Mouse (Mus musculus) intestine, embryonic 14.5 days (tissue): ENCODE measurements around the gene Tnk2. TPM values are rescaled to one million over a fixed set of nuclear protein-coding genes. Genes with fewer than 3 reads are reported as not detected.

Experiments
- ATAC-seq: fragments of 200-750 bp; cut with Nextera tagmentation; replicated peaks from 2 replicates; pipeline ENCODE4 v1.8.0; 2017; ENCODE audit warnings: low read depth, moderate number of reproducible peaks, moderate TSS enrichment, moderate library complexity; ENCODE audit not compliant: low FRiP score, low TSS enrichment
- DNase-seq: peaks from one replicate; pipeline ENCODE4 v3.0.0-alpha.2; 2018; ENCODE audit warnings: low spot score
- H3K27ac ChIP-seq: fragments of 300-500 bp; sonication (generic); 2 replicates; pipeline ENCODE4 v1.5.1; 2014; ENCODE audit warnings: low read depth, mild to moderate bottlenecking, control low read depth
- H3K27me3 ChIP-seq: fragments of 300-500 bp; sonication (generic); replicated peaks from 2 replicates; pipeline ENCODE4 v1.6.1; 2014; ENCODE audit warnings: low read length, control low read depth; ENCODE audit not compliant: control insufficient read depth, insufficient read depth
- H3K36me3 ChIP-seq: fragments of 300-500 bp; sonication (generic); 2 replicates; pipeline ENCODE4 v1.6.1; 2014; ENCODE audit warnings: low read length, control low read depth; ENCODE audit not compliant: control insufficient read depth, insufficient read depth
- H3K4me1 ChIP-seq: fragments of 300-500 bp; sonication (generic); replicated peaks from 2 replicates; pipeline ENCODE4 v1.6.1; 2014; ENCODE audit warnings: low read length, control low read depth, mixed read lengths; ENCODE audit not compliant: control insufficient read depth, insufficient read depth
- H3K4me2 ChIP-seq: fragments of 300-500 bp; sonication (generic); 2 replicates; pipeline ENCODE4 v1.6.1; 2014; ENCODE audit warnings: low read length
- H3K4me3 ChIP-seq: fragments of 300-500 bp; sonication (generic); 2 replicates; pipeline ENCODE4 v1.5.1; 2014; ENCODE audit warnings: low read depth, low read length, control low read depth, mixed read lengths
- H3K9ac ChIP-seq: fragments of 300-500 bp; sonication (generic); 2 replicates; pipeline ENCODE4 v1.6.1; 2014; ENCODE audit warnings: mild to moderate bottlenecking, low read length
- H3K9me3 ChIP-seq: fragments of 300-500 bp; sonication (generic); 2 replicates; pipeline ENCODE4 v1.6.1; 2016; ENCODE audit warnings: low read length, control low read depth; ENCODE audit not compliant: control insufficient read depth
- WGBS: fragments of 180-500 bp; shearing (Covaris S2); extraction: QIAGEN DNeasy Blood & Tissue Kit; methylation state at CpG from one replicate; pipeline ENCODE4 v1.1.7; 2014; 5-methylcytosine and 5-hydroxymethylcytosine counted together
- polyA plus RNA-seq: library from polyadenylated mRNA; unstranded; fragments of >200 nt; fragmentation: Nextera tagmentation; extraction: Ambion mirVana; gene quantifications from 2 replicates; pipeline ENCODE4 v1.2.1, GENCODE M21; 2014

The Tnk2 gene
- 11.1 and 13.0 TPM in 2 replicates for polyA plus RNA-seq

GRCm38 (mm10) chr16:32643661-32644061, at the start of gene Tnk2:
Gene Tnk2 (plus strand): TSS chr16:32643874.
- Histone ChIP-seq H3K27ac (peak within 1 kb of the TSS; percentile 77), H3K4me1 (peaks cover 24% of the 10 kb centered on the region), H3K9me3 (no peaks in the 10 kb centered on the region), H3K36me3 (no peaks in the 10 kb centered on the region), H3K9ac (peak within 1 kb of the TSS; percentile 83), H3K4me2 (peak within 1 kb of the TSS; percentile 81), H3K4me3 (peak within 1 kb of the TSS; percentile 79), H3K27me3 (no peaks in the 10 kb centered on the region)
- ATAC-seq (peak; percentile 84), DNase-seq (peak; percentile 90)
- under 1% methylated on average over 33 of the region's 40 CpGs for WGBS

DNA sequence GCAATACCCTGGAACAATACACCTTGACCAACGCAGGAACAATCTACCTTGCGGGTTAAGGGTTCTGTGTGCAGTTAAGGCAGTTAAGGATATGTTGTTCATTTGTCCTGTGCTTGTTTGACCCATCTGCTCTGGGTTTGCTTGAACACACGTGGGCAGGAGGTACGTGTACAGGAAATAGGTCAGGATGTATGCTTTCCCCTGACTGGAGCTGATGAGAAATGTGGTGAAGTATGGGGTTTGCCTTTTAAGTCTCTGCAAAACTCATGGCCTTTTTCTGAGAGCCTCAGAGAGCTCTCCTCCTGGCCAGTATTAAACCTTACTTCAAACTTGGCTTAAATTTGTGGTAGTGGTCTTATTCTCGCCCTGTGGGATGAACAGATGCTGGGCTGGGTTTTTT, 49.8 kb upstream of the Tnk2 start:
- no peaks in the 10 kb centered on the region for H3K9me3 ChIP-seq
- ATAC-seq (no peak), DNase-seq (no peak)
- H3K4me3 ChIP-seq = no peak overlapping the region
- H3K36me3 ChIP-seq = no peaks in the 10 kb centered on the region
- no peak overlapping the region for H3K9ac ChIP-seq
- H3K4me1 ChIP-seq = no peaks in the 10 kb centered on the region
- H3K27me3 ChIP-seq = no peaks in the 10 kb centered on the region
- no peak overlapping the region for H3K4me2 ChIP-seq
- 75% methylated on average over 5 of the region's 5 CpGs for WGBS
- no peak overlapping the region for H3K27ac ChIP-seq

GRCm38 (mm10) chr16:32594701-32595100, 49.0 kb upstream of the Tnk2 start:
- H3K9ac ChIP-seq = no peak overlapping the region
- no peak overlapping the region for H3K4me3 ChIP-seq
- no peak overlapping the region for H3K4me2 ChIP-seq
- WGBS = 72% methylated on average over 5 of the region's 5 CpGs
- no peak overlapping the region for H3K27ac ChIP-seq
- no peaks in the 10 kb centered on the region for H3K4me1 ChIP-seq
- H3K36me3 ChIP-seq = no peaks in the 10 kb centered on the region
- H3K9me3 ChIP-seq = no peaks in the 10 kb centered on the region
- H3K27me3 ChIP-seq = no peaks in the 10 kb centered on the region
- ATAC-seq = no peak
- DNase-seq = no peak

DNA sequence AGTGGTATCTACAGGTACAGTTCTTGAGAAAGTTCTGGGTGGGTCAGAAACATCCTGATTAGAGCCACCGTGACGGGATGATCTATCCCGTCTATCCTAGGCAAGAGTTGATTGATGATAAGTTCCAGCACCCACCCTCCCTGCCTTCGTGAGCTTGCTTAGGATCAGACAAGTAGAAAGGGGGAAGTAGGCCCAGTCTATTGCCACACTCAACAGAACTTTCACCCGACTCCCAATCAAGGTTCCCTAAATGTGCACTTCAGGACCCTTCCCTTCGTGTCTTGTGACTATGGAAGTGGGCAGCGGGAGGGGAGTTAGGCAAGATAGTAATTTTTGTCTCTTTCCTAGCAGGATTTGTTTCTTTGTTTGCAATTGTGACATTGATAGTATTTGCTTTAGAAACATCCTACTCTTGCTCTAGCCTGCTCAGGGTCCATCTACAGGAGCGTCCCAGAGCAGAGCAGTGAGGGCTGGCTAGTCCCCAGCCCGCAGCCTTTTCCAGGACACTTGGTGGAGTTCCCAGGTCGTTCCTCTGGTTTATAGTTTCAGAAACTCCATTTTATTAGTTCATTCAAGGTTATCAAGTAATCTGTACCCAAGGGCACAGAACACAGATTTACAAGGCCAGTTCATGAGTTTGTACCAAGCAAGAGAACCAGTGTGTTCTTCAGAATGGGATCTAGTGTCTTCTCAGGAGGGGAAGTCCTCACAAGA, 48.4 kb upstream of the Tnk2 start:
- ATAC-seq = no peak
- 87% methylated on average over 10 of the region's 10 CpGs for WGBS
- H3K36me3 ChIP-seq = no peaks in the 10 kb centered on the region
- no peak overlapping the region for H3K4me2 ChIP-seq
- H3K9ac ChIP-seq = no peak overlapping the region
- DNase-seq = no peak
- H3K27me3 ChIP-seq = no peaks in the 10 kb centered on the region
- no peak overlapping the region for H3K27ac ChIP-seq
- H3K4me1 ChIP-seq = no peaks in the 10 kb centered on the region
- H3K9me3 ChIP-seq = no peaks in the 10 kb centered on the region
- H3K4me3 ChIP-seq = no peak overlapping the region

DNA sequence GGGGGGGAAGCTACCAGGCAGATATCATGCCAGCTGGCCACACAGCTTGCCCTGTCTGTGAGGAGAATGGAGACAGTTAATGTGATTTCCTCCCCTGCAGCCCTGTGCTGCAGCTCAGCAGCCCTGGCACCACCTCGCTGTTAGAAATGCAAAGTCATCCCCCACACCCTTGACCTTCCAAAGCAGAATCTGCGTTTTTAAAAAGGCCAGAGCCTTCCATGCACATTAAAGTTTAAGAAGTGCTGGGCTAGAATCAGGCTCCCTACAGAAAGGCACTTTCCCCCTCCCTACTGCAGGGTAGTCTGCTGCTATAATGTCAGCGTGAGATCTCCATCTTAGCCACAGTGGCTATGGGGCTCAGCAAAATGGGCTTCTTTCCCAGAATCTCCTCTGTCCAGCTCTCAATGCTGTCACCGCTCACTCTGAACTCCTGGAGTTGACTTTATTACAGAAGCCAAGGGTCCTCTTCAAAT, 45.7 kb upstream of the Tnk2 start:
- DNase-seq (no peak), ATAC-seq (no peak)
- Histone ChIP-seq H3K36me3 (no peaks in the 10 kb centered on the region), H3K4me1 (no peaks in the 10 kb centered on the region), H3K9me3 (no peaks in the 10 kb centered on the region), H3K4me3 (no peak overlapping the region), H3K9ac (no peak overlapping the region), H3K27me3 (no peaks in the 10 kb centered on the region), H3K4me2 (no peak overlapping the region), H3K27ac (no peak overlapping the region)
- WGBS = 40% methylated on average over 4 of the region's 4 CpGs

- DNase-seq (no peak), ATAC-seq (no peak)
- 89% methylated on average over 1 of the region's 1 CpGs for WGBS
- H3K4me1 ChIP-seq = no peaks in the 10 kb centered on the region
- no peak overlapping the region for H3K9ac ChIP-seq
- no peaks in the 10 kb centered on the region for H3K36me3 ChIP-seq
- H3K4me2 ChIP-seq = no peak overlapping the region
- no peaks in the 10 kb centered on the region for H3K9me3 ChIP-seq
- no peak overlapping the region for H3K27ac ChIP-seq
- H3K27me3 ChIP-seq = no peaks in the 10 kb centered on the region
- no peak overlapping the region for H3K4me3 ChIP-seq
These were observed 44.5 kb upstream of the Tnk2 start for GRCm38 (mm10) chr16:32599151-32599550.

GRCm38 (mm10) chr16:32602193-32602685, 41.4 kb upstream of the Tnk2 start:
- H3K36me3 ChIP-seq = no peaks in the 10 kb centered on the region
- H3K4me3 ChIP-seq = no peak overlapping the region
- H3K27me3 ChIP-seq = no peaks in the 10 kb centered on the region
- no peak overlapping the region for H3K4me2 ChIP-seq
- ATAC-seq (no peak), DNase-seq (no peak)
- H3K9me3 ChIP-seq = no peaks in the 10 kb centered on the region
- no peak overlapping the region for H3K9ac ChIP-seq
- H3K4me1 ChIP-seq = no peaks in the 10 kb centered on the region
- H3K27ac ChIP-seq = no peak overlapping the region
- WGBS = 77% methylated on average over 3 of the region's 3 CpGs

DNA sequence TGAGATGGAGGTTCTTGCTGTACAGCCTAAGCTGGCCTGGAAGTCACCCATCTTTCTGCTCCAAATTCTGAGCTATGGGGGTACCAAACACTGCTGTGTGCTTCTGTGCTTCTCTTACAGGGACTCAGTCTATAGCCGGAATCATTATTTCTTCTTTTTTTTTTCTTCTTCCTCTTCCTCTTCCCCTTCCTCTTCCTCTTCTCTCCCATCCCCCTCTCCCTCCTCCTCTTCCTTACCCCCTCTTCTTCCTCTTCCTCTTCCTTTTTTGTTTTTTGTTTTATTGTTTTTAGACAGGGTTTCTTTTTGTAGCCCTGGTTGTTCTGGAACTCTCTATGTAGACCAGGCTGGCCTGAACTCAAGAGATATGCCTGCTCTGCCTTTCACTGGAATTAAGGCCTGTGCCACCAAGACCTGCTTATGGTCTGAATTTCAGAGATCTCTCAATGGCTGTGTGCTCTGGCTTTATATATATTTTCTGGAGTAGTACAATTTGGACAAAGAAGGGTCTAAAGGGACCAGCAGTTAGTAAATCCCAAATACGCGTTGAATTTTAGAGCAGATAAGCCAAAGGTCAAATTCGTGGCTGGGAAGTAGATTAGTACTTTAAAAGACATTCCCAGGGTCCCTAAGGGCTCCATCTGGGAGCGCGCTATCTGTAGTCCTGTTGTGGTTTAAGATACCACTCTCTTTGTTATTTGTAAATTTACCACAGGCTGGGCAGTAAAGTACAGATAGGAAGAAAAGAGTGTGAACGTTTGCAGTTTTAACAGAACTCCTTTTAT, 35.9 kb upstream of the Tnk2 start:
- peak overlapping the region; percentile 73 for H3K4me2 ChIP-seq
- H3K36me3 ChIP-seq = no peaks in the 10 kb centered on the region
- no peaks in the 10 kb centered on the region for H3K4me1 ChIP-seq
- DNase-seq (peak; percentile 60), ATAC-seq (no peak)
- peak overlapping the region; percentile 59; the same call in 1 of the 2 replicates for H3K4me3 ChIP-seq
- H3K9ac ChIP-seq = no peak overlapping the region
- H3K9me3 ChIP-seq = no peaks in the 10 kb centered on the region
- H3K27ac ChIP-seq = peak overlapping the region; percentile 71
- no peaks in the 10 kb centered on the region for H3K27me3 ChIP-seq
- WGBS = 50% methylated on average over 7 of the region's 7 CpGs
